Mouse (Mus musculus): ENCODE data around the gene Olfr671. TPM values are rescaled to one million over a fixed set of nuclear protein-coding genes. Genes with fewer than 3 reads are reported as not detected.
"Not testable (repeated sequence)": the region's sequence is repeated elsewhere in the genome, so short reads cannot be mapped to it uniquely, and the experiment has no call there.

Gene Olfr671
- polyA plus RNA-seq (2012; rRNA removed) (not detected in 2 replicates), polyA plus RNA-seq (2014; fragmentation: Nextera tagmentation; extraction: Ambion mirVana) (not detected in 2 replicates)

- 54% methylated on average over 1 of the region's 1 CpGs for WGBS (ENCODE audit: insufficient replicate concordance)
- Histone ChIP-seq H3K9ac (replicated peaks) (no peak within 1 kb of the TSS), H3K27ac (no peak within 1 kb of the TSS), H3K4me1 (replicated peaks; ENCODE audit: control insufficient read depth in 2 of 2, insufficient read depth in 2 of 2, low read length in 1 of 2) (no peaks in the 10 kb centered on the region), H3K4me3 (ENCODE audit: insufficient read depth in 1 of 2, low read depth in 2 of 2, low read length in 2 of 2) (no peak within 1 kb of the TSS), H3K9me3 (ENCODE audit: control insufficient read depth, low read length) (no peaks in the 10 kb centered on the region), H3K27me3 (ENCODE audit: control insufficient read depth, insufficient read depth, low read length) (no peaks in the 10 kb centered on the region), H3K4me2 (ENCODE audit: low read depth) (no peak within 1 kb of the TSS), H3K36me3 (replicated peaks; ENCODE audit: control insufficient read depth, insufficient read depth, low read depth) (no peaks in the 10 kb centered on the region)
- ATAC-seq (ENCODE audit: insufficient read depth), result no peak
- TF ChIP-seq CTCF (IDR thresholded peaks at IDR 0.05; ENCODE audit: low read depth) (no peak), EP300 (IDR thresholded peaks at IDR 0.05; ENCODE audit: low read depth) (no peak)
- no peak for DNase-seq (ENCODE audit: low read depth in 3 of 3, low spot score in 3 of 3)
These were observed at the start of gene Olfr671 for GRCm38 (mm10) chr7:104979026-104979425. TSS of gene Olfr671 (minus strand) at chr7:104979126.

GRCm38 (mm10) chr7:105028360-105028759 is 49.4 kb upstream of the Olfr671 start, which contains the start of gene Olfr675:
TSS of gene Olfr675 (minus strand) at chr7:105028460.
- Histone ChIP-seq H3K4me1 (replicated peaks; ENCODE audit: control insufficient read depth in 2 of 2, insufficient read depth in 2 of 2, low read length in 1 of 2) (no peaks in the 10 kb centered on the region), H3K4me3 (ENCODE audit: insufficient read depth in 1 of 2, low read depth in 2 of 2, low read length in 2 of 2) (no peak within 1 kb of the TSS), H3K36me3 (replicated peaks; ENCODE audit: control insufficient read depth, insufficient read depth, low read depth) (no peaks in the 10 kb centered on the region), H3K27ac (no peak within 1 kb of the TSS), H3K9me3 (ENCODE audit: control insufficient read depth, low read length) (no peaks in the 10 kb centered on the region), H3K9ac (replicated peaks) (no peak within 1 kb of the TSS), H3K27me3 (ENCODE audit: control insufficient read depth, insufficient read depth, low read length) (no peaks in the 10 kb centered on the region), H3K4me2 (ENCODE audit: low read depth) (no peak within 1 kb of the TSS)
- TF ChIP-seq EP300 (IDR thresholded peaks at IDR 0.05; ENCODE audit: low read depth) (no peak), CTCF (IDR thresholded peaks at IDR 0.05; ENCODE audit: low read depth) (no peak)
- WGBS (ENCODE audit: insufficient replicate concordance), result 32% methylated on average over 1 of the region's 1 CpGs
- ATAC-seq (ENCODE audit: insufficient read depth), result no peak
- no peak for DNase-seq (ENCODE audit: low read depth in 3 of 3, low spot score in 3 of 3)

GRCm38 (mm10) chr7:105022530-105022929 is 43.6 kb upstream of the Olfr671 start:
- 63% methylated on average over 1 of the region's 1 CpGs for WGBS (ENCODE audit: insufficient replicate concordance)
- TF ChIP-seq EP300 (IDR thresholded peaks at IDR 0.05; ENCODE audit: low read depth) (no peak), CTCF (IDR thresholded peaks at IDR 0.05; ENCODE audit: low read depth) (no peak)
- DNase-seq (ENCODE audit: low read depth in 3 of 3, low spot score in 3 of 3), result no peak
- no peak overlapping the region for H3K9ac ChIP-seq (replicated peaks)
- no peak for ATAC-seq (ENCODE audit: insufficient read depth)
- no peaks in the 10 kb centered on the region for H3K9me3 ChIP-seq (ENCODE audit: control insufficient read depth, low read length)
- no peaks in the 10 kb centered on the region for H3K27me3 ChIP-seq (ENCODE audit: control insufficient read depth, insufficient read depth, low read length)
- H3K4me2 ChIP-seq (ENCODE audit: low read depth), result no peak overlapping the region
- H3K27ac ChIP-seq, result no peak overlapping the region
- no peaks in the 10 kb centered on the region for H3K4me1 ChIP-seq (replicated peaks; ENCODE audit: control insufficient read depth in 2 of 2, insufficient read depth in 2 of 2, low read length in 1 of 2)
- no peaks in the 10 kb centered on the region for H3K36me3 ChIP-seq (replicated peaks; ENCODE audit: control insufficient read depth, insufficient read depth, low read depth)
- H3K4me3 ChIP-seq (ENCODE audit: insufficient read depth in 1 of 2, low read depth in 2 of 2, low read length in 2 of 2), result no peak overlapping the region

GRCm38 (mm10) chr7:105001929-105002328 is 23.0 kb upstream of the Olfr671 start, which contains the start of gene Olfr672:
TSS of gene Olfr672 (minus strand) at chr7:105002029.
- Histone ChIP-seq H3K27ac (no peak within 1 kb of the TSS), H3K9ac (replicated peaks) (no peak within 1 kb of the TSS), H3K4me3 (ENCODE audit: insufficient read depth in 1 of 2, low read depth in 2 of 2, low read length in 2 of 2) (no peak within 1 kb of the TSS), H3K36me3 (replicated peaks; ENCODE audit: control insufficient read depth, insufficient read depth, low read depth) (no peaks in the 10 kb centered on the region), H3K9me3 (ENCODE audit: control insufficient read depth, low read length) (no peaks in the 10 kb centered on the region), H3K4me2 (ENCODE audit: low read depth) (no peak within 1 kb of the TSS), H3K4me1 (replicated peaks; ENCODE audit: control insufficient read depth in 2 of 2, insufficient read depth in 2 of 2, low read length in 1 of 2) (no peaks in the 10 kb centered on the region), H3K27me3 (ENCODE audit: control insufficient read depth, insufficient read depth, low read length) (no peaks in the 10 kb centered on the region)
- no peak for TF ChIP-seq EP300 (IDR thresholded peaks at IDR 0.05; ENCODE audit: low read depth)
- TF ChIP-seq CTCF (IDR thresholded peaks at IDR 0.05; ENCODE audit: low read depth), result no peak
- DNase-seq (ENCODE audit: low read depth in 3 of 3, low spot score in 3 of 3), result no peak
- no peak for ATAC-seq (ENCODE audit: insufficient read depth)

GRCm38 (mm10) chr7:104972507-104972906 is 6.4 kb downstream of the Olfr671 start:
- H3K27me3 ChIP-seq (ENCODE audit: control insufficient read depth, insufficient read depth, low read length); DNase-seq (ENCODE audit: low read depth in 3 of 3, low spot score in 3 of 3); H3K9ac ChIP-seq (replicated peaks); H3K27ac ChIP-seq; H3K36me3 ChIP-seq (replicated peaks; ENCODE audit: control insufficient read depth, insufficient read depth, low read depth); H3K4me2 ChIP-seq (ENCODE audit: low read depth); H3K9me3 ChIP-seq (ENCODE audit: control insufficient read depth, low read length); H3K4me1 ChIP-seq (replicated peaks; ENCODE audit: control insufficient read depth in 2 of 2, insufficient read depth in 2 of 2, low read length in 1 of 2); ATAC-seq (ENCODE audit: insufficient read depth); H3K4me3 ChIP-seq (ENCODE audit: insufficient read depth in 1 of 2, low read depth in 2 of 2, low read length in 2 of 2): not testable (repeated sequence)
- WGBS (ENCODE audit: insufficient replicate concordance), result 40% methylated on average over 2 of the region's 2 CpGs

All from liver, embryonic 14.5 days (tissue).